Mouse (Mus musculus) liver (tissue): Measurements from ENCODE around the gene Tfe3.
A peak's percentile ranks its signal among the peaks of the same experiment; 100 is the strongest.

Source experiments
- DNase-seq: peaks from one replicate; pipeline ENCODE4 v3.0.0-alpha.2; 2020; ENCODE audit warnings: mixed read lengths

Tfe3 gene

GRCm38 (mm10) chrX:7821865-7822779 is 59.8 kb downstream of the Tfe3 start, which contains the start of gene Kcnd1:
TSS of gene Kcnd1 (plus strand) at chrX:7822289.
- DNase-seq = peak; percentile 20
